Mouse (Mus musculus) heart, embryonic 13.5 days (tissue): ENCODE results near the gene Cideb. TPM values are rescaled to one million over a fixed set of nuclear protein-coding genes. Genes with fewer than 3 reads are reported as not detected.
A peak's percentile ranks its signal among the peaks of the same experiment; 100 is the strongest.
"Not testable (repeated sequence)": the region's sequence is repeated elsewhere in the genome, so short reads cannot be mapped to it uniquely, and the experiment has no call there.

Source experiments
- ATAC-seq: fragments of 200-750 bp; cut with Nextera tagmentation; 2 replicates; pipeline ENCODE4 v1.8.0; 2017; ENCODE audit warnings: moderate TSS enrichment; ENCODE audit not compliant: insufficient number of reproducible peaks, low FRiP score, low TSS enrichment; ENCODE audit errors: extremely low read depth
- H3K27ac ChIP-seq: fragments of 300-500 bp; sonication (generic); replicated peaks from 2 replicates; pipeline ENCODE4 v1.5.1; 2015; ENCODE audit warnings: moderate library complexity, mild to moderate bottlenecking, inconsistent platforms
- H3K27me3 ChIP-seq: fragments of 300-500 bp; sonication (generic); replicated peaks from 2 replicates; pipeline ENCODE4 v1.6.1; 2015; ENCODE audit warnings: mild to moderate bottlenecking, inconsistent platforms
- H3K36me3 ChIP-seq: fragments of 300-500 bp; sonication (generic); 2 replicates; pipeline ENCODE4 v1.6.1; 2015; ENCODE audit warnings: mild to moderate bottlenecking, inconsistent platforms
- H3K4me1 ChIP-seq: fragments of 300-500 bp; sonication (generic); 2 replicates; pipeline ENCODE4 v1.6.1; 2015; ENCODE audit warnings: inconsistent platforms
- H3K4me2 ChIP-seq: fragments of 300-500 bp; sonication (generic); 2 replicates; pipeline ENCODE4 v1.6.1; 2015; ENCODE audit warnings: inconsistent platforms, mild to moderate bottlenecking, moderate library complexity
- H3K4me3 ChIP-seq: fragments of 300-500 bp; sonication (generic); 2 replicates; pipeline ENCODE4 v1.5.1; 2015; ENCODE audit warnings: moderate library complexity, mild to moderate bottlenecking, inconsistent platforms
- H3K9ac ChIP-seq: fragments of 300-500 bp; sonication (generic); 2 replicates; pipeline ENCODE4 v1.6.1; 2015; ENCODE audit warnings: inconsistent platforms, mild to moderate bottlenecking, moderate library complexity
- H3K9me3 ChIP-seq: fragments of 300-500 bp; sonication (generic); 2 replicates; pipeline ENCODE4 v1.6.1; 2016; ENCODE audit warnings: inconsistent platforms
- WGBS: fragments of 180-500 bp; shearing (Covaris S2); methylation state at CpG from one replicate; pipeline ENCODE4 v1.1.7; 2015; ENCODE audit warnings: mixed read lengths; 5-methylcytosine and 5-hydroxymethylcytosine counted together
- polyA plus RNA-seq: library from polyadenylated mRNA; unstranded; fragments of >200 nt; fragmentation: Nextera tagmentation; extraction: Ambion mirVana; gene quantifications from 2 replicates; pipeline ENCODE4 v1.2.1, GENCODE M21; 2015

Cideb gene
- polyA plus RNA-seq, 1 experiment from 2014 or later = 1.2 TPM

DNA sequence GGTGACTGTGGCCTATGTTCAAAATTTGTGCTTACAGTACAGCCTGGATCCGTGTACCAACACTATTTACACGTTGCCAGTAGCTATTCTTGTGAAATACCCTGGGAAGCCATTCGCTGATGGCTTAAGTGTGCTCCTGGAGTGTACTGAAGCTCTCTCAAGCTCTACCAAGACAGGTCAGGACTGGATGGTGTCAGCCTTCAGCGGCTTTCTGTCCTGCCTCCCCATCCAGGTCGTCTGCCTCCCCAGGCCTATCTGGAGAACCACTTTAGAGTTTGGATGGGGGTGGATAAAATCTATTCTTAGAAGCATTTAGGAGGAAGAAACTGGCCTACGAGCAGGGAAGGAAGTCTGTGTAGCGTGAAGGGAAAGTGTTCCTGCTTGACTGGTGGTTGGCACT, 4.9 kb upstream of the Cideb start:
- Histone ChIP-seq H3K36me3 (no peaks in the 10 kb centered on the region), H3K4me1 (peaks cover 46% of the 10 kb centered on the region), H3K9ac (peak overlapping the region; percentile 84), H3K27me3 (peaks cover 72% of the 10 kb centered on the region), H3K9me3 (no peaks in the 10 kb centered on the region), H3K27ac (peak overlapping the region; percentile 54), H3K4me2 (peak overlapping the region; percentile 92), H3K4me3 (peak overlapping the region; percentile 59; the same call in 1 of the 2 replicates)
- ATAC-seq = no peak
- 18% methylated on average over 7 of the region's 7 CpGs for WGBS

DNA sequence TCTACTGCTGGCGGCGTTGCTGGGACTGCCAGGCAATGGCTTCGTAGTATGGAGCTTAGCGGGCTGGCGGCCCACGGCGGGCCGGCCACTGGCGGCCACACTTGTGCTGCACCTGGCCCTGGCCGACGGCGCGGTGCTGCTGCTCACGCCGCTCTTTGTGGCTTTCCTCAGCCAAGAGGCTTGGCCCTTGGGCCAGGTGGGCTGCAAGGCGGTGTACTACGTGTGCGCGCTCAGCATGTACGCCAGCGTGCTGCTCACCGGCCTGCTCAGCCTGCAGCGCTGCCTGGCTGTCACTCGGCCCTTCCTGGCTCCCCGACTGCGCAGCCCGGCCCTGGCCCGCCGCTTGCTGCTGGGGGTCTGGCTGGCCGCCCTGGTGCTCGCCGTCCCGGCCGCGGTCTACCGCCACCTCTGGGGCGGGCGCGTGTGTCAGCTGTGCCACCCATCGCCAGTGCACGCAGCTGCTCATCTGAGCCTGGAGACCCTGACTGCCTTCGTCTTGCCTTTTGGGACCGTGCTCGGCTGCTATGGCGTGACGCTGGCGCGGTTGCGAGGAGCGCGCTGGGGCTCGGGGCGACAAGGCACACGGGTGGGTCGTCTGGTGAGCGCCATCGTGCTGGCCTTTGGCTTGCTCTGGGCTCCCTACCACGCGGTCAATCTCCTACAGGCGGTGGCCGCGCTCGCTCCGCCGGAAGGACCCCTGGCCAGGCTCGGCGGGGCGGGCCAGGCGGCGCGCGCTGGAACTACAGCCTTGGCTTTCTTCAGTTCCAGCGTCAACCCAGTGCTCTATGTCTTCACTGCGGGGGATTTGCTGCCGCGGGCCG, 4.0 kb upstream of the Cideb start:
- Histone ChIP-seq H3K9me3 (no peaks in the 10 kb centered on the region), H3K36me3 (no peaks in the 10 kb centered on the region), H3K4me3 (peak overlapping the region; percentile 59), H3K27ac (0 out of 2 replicates have a peak overlapping the region, but pooled peaks have one; percentile 54), H3K4me1 (peaks cover 47% of the 10 kb centered on the region), H3K4me2 (peak overlapping the region; percentile 92), H3K9ac (peak overlapping the region; percentile 84), H3K27me3 (peaks cover 64% of the 10 kb centered on the region)
- 1% methylated on average over 77 of the region's 77 CpGs for WGBS
- peak; percentile 22; the same call in 1 of the 2 replicates for ATAC-seq

GRCm38 (mm10) chr14:55761163-55761562, 2.9 kb upstream of the Cideb start, which contains the start of gene Ltb4r2:
Gene Ltb4r2, plus strand, starts transcription at chr14:55761428.
- Histone ChIP-seq H3K9ac (peak within 1 kb of the TSS; percentile 84), H3K36me3 (peaks cover 7% of the 10 kb centered on the region), H3K4me2 (peak within 1 kb of the TSS; percentile 92), H3K27me3 (peaks cover 54% of the 10 kb centered on the region), H3K4me1 (peaks cover 46% of the 10 kb centered on the region), H3K9me3 (no peaks in the 10 kb centered on the region), H3K27ac (0 out of 2 replicates have a peak within 1 kb of the TSS, but pooled peaks have one; percentile 3), H3K4me3 (peak within 1 kb of the TSS; percentile 59)
- WGBS = 79% methylated on average over 6 of the region's 6 CpGs
- ATAC-seq = no peak

DNA sequence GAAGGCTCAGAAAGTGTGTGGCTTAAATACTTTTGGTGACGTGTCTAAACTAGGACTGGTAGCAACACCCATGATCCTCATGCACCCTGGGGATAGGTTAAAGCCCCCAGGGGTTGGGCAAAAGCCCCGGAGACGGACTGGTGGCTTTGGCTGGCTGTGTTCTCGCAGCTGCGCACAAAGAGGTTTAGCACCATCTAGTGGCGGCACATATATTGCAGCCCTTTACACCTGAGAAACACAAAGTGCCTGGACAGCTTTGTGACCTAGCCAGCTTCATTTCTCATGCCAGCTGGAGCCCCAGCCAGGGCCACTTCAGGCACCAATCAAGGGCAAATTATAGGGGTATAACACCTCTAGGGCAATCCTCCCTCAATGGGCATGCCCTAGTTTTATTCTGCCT, 1.9 kb upstream of the Cideb start:
- H3K4me2 ChIP-seq = peak overlapping the region; percentile 65
- H3K27ac ChIP-seq, H3K9me3 ChIP-seq, ATAC-seq: not testable (repeated sequence)
- peak overlapping the region; percentile 34 for H3K4me3 ChIP-seq
- peak overlapping the region; percentile 72; the same call in 1 of the 2 replicates for H3K9ac ChIP-seq
- WGBS = 3% methylated on average over 6 of the region's 6 CpGs
- H3K36me3 ChIP-seq = peaks cover 17% of the 10 kb centered on the region
- peaks cover 46% of the 10 kb centered on the region for H3K4me1 ChIP-seq
- H3K27me3 ChIP-seq = peaks cover 45% of the 10 kb centered on the region

GRCm38 (mm10) chr14:55757566-55757965, 692 bp downstream of the Cideb start:
- Histone ChIP-seq H3K36me3 (peaks cover 43% of the 10 kb centered on the region), H3K4me3 (no peak overlapping the region), H3K4me2 (peak overlapping the region; percentile 51), H3K27me3 (peaks cover 20% of the 10 kb centered on the region), H3K4me1 (peaks cover 25% of the 10 kb centered on the region), H3K9me3 (no peaks in the 10 kb centered on the region), H3K9ac (peak overlapping the region; percentile 28; the same call in 1 of the 2 replicates), H3K27ac (no peak overlapping the region)
- 27% methylated on average over 6 of the region's 6 CpGs for WGBS
- ATAC-seq = no peak

DNA sequence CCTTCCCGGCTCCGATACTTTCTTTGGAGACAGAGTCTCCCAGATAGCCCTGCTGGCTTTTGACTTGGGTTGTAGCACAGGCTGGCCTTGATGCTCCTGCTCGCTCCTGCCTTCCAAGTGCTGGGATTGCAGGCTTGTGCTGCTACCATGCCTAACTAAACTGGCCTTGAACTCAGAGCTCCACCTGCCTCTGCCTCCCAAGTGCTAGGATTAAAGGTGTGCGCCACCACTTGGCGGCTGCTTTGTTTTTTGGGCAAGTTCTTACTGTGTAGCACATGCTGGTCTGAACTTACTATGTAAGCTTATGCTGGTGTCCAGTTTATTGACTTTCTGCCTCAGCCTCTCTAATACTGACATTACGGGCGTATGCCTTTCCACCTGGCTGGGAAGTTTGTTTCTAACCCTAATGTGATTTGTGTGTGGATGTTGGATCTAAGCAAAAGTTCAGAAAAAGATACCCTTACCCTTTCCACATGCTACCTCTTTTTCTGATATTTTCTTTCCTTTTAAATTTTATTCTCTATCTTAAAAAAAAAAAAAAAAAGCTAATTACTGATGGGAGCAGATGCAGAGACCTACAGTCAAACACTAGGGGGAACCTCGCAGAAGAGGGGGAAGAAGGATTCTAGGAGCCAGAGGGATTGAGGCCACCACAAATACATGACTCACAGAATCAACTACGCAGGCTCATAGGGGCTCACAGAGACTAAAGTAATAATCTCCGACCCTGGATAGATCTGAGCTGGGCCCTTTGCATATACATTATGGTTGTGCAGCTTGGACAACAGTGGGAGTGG, 11.0 kb downstream of the Cideb start:
- peaks cover 60% of the 10 kb centered on the region for H3K36me3 ChIP-seq
- H3K9ac ChIP-seq = peak overlapping the region; percentile 90; the same call in 1 of the 2 replicates
- ATAC-seq = no peak
- 84% methylated on average over 10 of the region's 10 CpGs for WGBS
- peak overlapping the region; percentile 73; the same call in 1 of the 2 replicates for H3K4me3 ChIP-seq
- H3K27ac ChIP-seq = no peak overlapping the region
- H3K4me1 ChIP-seq = peaks cover 35% of the 10 kb centered on the region
- H3K9me3 ChIP-seq = no peaks in the 10 kb centered on the region
- no peaks in the 10 kb centered on the region for H3K27me3 ChIP-seq
- peak overlapping the region; percentile 99 for H3K4me2 ChIP-seq

GRCm38 (mm10) chr14:55745861-55746237, 12.4 kb downstream of the Cideb start:
- H3K27me3 ChIP-seq = no peaks in the 10 kb centered on the region
- no peak for ATAC-seq
- H3K4me3 ChIP-seq = peak overlapping the region; percentile 73
- no peaks in the 10 kb centered on the region for H3K9me3 ChIP-seq
- 0% methylated on average over 31 of the region's 31 CpGs for WGBS
- peaks cover 60% of the 10 kb centered on the region for H3K36me3 ChIP-seq
- H3K4me1 ChIP-seq = peaks cover 35% of the 10 kb centered on the region
- H3K9ac ChIP-seq = peak overlapping the region; percentile 90
- peak overlapping the region; percentile 99 for H3K4me2 ChIP-seq
- 0 out of 2 replicates have a peak overlapping the region, but pooled peaks have one; percentile 13 for H3K27ac ChIP-seq

DNA sequence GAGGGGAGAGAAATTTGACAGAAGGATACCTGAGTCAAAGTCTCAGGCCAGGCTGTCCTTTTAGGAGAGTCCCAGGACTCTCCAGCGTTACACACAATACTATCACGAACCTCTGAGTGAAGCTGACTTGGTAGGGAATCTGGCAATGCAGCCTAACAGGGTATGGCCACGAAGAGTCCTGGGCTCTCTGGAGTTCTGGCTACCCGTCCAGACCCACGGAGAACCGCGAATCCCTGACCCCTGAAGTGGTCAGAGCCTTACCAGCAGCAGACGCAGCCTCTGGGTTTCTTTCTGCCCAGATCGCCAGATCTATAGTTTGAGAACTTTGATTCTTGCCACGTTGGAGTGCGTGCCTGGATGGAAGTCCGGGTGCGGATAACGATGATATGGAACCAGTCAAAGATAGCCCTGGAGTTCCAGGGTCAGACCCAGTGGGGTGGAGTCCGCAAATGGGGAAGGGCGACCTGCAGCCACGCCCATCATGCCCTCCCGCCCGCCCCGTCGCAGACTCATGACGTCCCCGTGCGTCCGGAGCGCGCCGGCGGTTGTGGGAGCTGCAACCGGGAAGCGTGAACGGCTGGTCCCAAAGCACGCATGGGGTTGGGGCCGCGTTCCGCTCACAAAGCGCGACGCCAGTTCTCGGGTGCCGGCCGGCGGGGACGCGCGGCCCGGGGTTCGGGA, 12.9 kb downstream of the Cideb start, which contains the start of the genes Dhrs1 and Nop9:
Gene Dhrs1, minus strand, starts transcription at position 511 of the 681 bp plus-strand sequence.
Gene Nop9, plus strand, starts transcription at position 514 of the 681 bp plus-strand sequence.
- Histone ChIP-seq H3K4me3 (peak within 1 kb of the TSS; percentile 73), H3K4me2 (peak within 1 kb of the TSS; percentile 99), H3K27ac (peak within 1 kb of the TSS; percentile 53; the same call in 1 of the 2 replicates), H3K27me3 (no peaks in the 10 kb centered on the region), H3K9me3 (no peaks in the 10 kb centered on the region), H3K9ac (peak within 1 kb of the TSS; percentile 90), H3K4me1 (peaks cover 35% of the 10 kb centered on the region), H3K36me3 (peaks cover 60% of the 10 kb centered on the region)
- ATAC-seq = peak; percentile 83
- WGBS = under 1% methylated on average over 45 of the region's 48 CpGs

- peak overlapping the region; percentile 74 for H3K9ac ChIP-seq
- H3K4me2 ChIP-seq = peak overlapping the region; percentile 99
- peak overlapping the region; percentile 19 for H3K4me3 ChIP-seq
- no peaks in the 10 kb centered on the region for H3K9me3 ChIP-seq
- no peak overlapping the region for H3K27ac ChIP-seq
- 17% methylated on average over 10 of the region's 10 CpGs for WGBS
- ATAC-seq = no peak
- H3K4me1 ChIP-seq = peaks cover 35% of the 10 kb centered on the region
- H3K36me3 ChIP-seq = peaks cover 60% of the 10 kb centered on the region
- no peaks in the 10 kb centered on the region for H3K27me3 ChIP-seq
Observed at GRCm38 (mm10) chr14:55743711-55744110, 14.5 kb downstream of the Cideb start.

DNA sequence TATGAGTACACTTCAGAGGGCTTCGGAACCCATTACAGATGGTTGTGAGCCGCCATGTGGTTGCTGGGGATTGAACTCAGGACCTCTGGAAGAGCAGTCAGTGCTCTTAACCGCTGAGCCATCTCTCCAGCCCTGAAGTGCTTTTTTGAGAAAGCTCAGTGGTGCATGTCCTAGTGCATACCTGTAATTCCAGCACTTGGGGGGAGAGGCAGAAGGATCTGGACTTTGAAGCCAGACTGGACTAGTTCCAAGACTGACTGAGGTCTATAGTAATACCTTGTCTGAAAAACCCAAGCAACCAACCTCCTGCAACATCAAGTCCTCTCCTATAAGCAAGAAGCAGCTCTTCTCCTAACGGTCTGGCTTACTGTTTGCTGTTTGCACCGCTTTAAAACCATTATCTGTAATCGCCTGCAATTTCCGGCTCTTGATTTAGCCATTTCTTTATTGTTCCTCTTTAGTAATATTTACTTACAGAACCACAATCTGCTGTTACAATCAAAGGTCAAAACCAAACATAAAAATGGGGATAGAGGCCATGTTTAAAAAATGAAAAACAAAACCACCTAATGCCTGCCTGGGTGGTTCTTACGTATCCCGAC, 21.1 kb downstream of the Cideb start:
- H3K9ac ChIP-seq = no peak overlapping the region
- WGBS = 80% methylated on average over 9 of the region's 9 CpGs
- peaks cover 44% of the 10 kb centered on the region for H3K36me3 ChIP-seq
- no peak overlapping the region for H3K27ac ChIP-seq
- no peak overlapping the region for H3K4me3 ChIP-seq
- ATAC-seq = no peak
- no peaks in the 10 kb centered on the region for H3K9me3 ChIP-seq
- no peaks in the 10 kb centered on the region for H3K4me1 ChIP-seq
- H3K27me3 ChIP-seq = peaks cover 4% of the 10 kb centered on the region; the same call in 1 of the 2 replicates
- no peak overlapping the region for H3K4me2 ChIP-seq
